Mouse (Mus musculus) erythroid progenitor cell, adult 5-6 weeks (primary cell): ENCODE results near the gene Cpsf4. TPM values are rescaled to one million over a fixed set of nuclear protein-coding genes. Genes with fewer than 3 reads are reported as not detected.
"Not testable (repeated sequence)": the region's sequence is repeated elsewhere in the genome, so short reads cannot be mapped to it uniquely, and the experiment has no call there.

ENCODE experiments used
- ATAC-seq: replicated peaks from 2 replicates; pipeline ENCODE4 v1.8.0; 2016; ENCODE audit warnings: moderate number of reproducible peaks, mild to moderate bottlenecking, moderate TSS enrichment, inconsistent platforms; ENCODE audit not compliant: poor library complexity, low FRiP score, severe bottlenecking
- total RNA-seq, 2 experiments: library from RNA; stranded (forward) in 1 of 2; stranded (reverse) in 1 of 2; fragments of 150-400 nt in 1 of 2; fragments of 186-747, 209-891 nt in 1 of 2; gene quantifications; 2 replicates each; pipeline versions ENCODE4 v1.2.3 to v1.2.4; 2015 to 2017; ENCODE audit warnings: low replicate concordance in 2 of 2

The Cpsf4 gene
- total RNA-seq, 2 experiments from 2014 or later, result 29.8 to 33.1 TPM

DNA sequence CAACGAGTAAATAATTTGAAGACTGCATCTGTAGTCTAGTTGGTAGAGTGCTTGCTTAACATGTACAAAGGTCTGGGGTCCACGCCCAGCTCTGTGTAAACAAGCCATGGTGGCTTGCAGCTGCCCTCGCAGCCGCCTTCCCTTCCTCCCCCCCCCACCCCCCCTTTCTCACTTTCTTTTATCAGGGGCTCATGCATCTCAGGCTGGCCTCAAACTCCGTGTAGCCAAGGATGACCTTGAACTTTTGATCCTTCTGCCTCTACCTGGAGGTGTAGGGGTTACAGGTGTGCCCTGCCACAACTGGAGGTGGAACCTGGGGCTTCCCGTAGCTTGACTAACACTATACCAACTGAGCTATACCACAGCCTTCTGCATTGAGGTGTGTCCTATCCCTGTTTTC is 50.7 kb downstream of the Cpsf4 start:
- no peak for ATAC-seq

DNA sequence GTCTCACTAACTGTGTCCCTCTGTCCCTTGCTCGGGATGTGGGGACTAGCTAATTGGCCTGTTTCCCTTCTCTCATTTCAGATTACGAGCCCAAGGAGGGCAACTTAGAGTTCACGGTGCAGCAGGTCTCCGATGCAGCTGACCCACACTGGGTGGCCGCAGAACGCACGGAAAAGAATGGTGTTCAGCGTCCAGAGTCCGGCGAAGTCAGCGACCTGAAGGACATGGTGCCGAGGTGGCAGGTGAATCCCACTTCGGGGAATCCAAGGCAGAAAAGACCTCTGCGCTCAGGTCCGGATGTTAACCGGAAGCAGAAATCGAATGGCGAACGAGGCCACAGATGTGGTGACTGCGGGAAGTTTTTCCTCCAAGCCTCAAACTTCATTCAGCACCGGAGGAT is 51.2 kb downstream of the Cpsf4 start:
- no peak for ATAC-seq

GRCm38 (mm10) chr5:145218671-145219070 is 51.7 kb downstream of the Cpsf4 start:
- no peak for ATAC-seq

DNA sequence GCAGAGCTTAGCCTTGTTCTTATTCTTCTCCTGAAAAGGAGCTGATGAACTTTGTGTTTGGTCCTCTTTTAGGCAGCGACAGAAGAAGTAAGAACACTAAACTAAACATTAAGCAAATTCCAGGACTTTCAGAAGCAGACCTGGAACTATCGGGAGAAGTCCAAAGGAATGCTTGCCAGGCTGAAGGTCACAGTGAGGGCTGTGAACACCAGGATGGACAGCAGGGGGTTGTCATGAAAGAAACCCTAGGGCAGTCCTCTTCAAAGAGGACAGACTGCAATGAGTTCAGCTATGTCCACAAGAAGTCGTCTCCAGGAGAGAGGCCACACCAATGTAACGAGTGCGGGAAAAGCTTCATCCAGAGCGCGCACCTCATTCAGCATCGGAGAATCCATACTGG is 53.0 kb downstream of the Cpsf4 start:
- no peak for ATAC-seq

- ATAC-seq, result no peak
Measured at GRCm38 (mm10) chr5:145222840-145223239, 55.8 kb downstream of the Cpsf4 start.

GRCm38 (mm10) chr5:145223395-145223794 is 56.4 kb downstream of the Cpsf4 start:
- no peak for ATAC-seq

DNA sequence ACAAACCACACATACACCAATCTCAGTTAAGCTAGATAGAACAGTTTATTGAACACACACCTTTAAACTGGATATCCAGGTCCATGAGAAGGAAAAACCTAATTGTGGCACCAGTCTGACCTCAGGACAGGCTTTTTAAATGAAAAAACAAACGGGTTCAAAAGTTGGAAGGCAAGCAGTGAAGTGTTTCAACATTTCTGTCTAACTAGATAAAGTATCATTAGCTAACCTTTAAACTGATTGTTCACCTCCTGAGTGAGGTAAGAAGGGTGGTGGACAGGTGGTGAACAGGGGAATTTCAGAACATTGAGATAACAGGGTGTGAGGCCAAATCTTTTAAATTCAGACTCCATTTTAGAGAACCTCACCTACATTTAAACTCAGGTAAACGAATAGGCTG is 59.4 kb downstream of the Cpsf4 start:
- no peak for ATAC-seq

DNA sequence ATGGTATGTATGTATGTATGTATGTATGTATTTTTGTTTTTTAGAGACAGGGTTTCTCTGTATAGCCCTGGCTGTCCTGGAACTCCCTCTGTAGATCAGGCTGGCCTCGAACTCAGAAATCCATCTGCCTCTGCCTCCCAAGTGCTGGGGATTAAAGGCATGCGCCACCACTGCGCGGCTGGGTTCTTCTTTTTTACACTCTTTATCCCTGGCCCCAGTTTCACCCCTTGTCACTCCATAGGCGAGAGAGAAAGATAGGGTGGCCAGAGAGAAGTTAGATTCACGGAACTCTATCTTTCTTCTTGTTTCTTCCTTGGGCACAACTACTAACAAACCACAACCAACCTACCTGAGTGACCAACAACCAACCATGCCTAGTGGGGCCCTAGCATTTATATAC is 62.3 kb downstream of the Cpsf4 start:
- not testable (repeated sequence) for ATAC-seq

GRCm38 (mm10) chr5:145230641-145231040 is 63.6 kb downstream of the Cpsf4 start:
- ATAC-seq, result no peak

DNA sequence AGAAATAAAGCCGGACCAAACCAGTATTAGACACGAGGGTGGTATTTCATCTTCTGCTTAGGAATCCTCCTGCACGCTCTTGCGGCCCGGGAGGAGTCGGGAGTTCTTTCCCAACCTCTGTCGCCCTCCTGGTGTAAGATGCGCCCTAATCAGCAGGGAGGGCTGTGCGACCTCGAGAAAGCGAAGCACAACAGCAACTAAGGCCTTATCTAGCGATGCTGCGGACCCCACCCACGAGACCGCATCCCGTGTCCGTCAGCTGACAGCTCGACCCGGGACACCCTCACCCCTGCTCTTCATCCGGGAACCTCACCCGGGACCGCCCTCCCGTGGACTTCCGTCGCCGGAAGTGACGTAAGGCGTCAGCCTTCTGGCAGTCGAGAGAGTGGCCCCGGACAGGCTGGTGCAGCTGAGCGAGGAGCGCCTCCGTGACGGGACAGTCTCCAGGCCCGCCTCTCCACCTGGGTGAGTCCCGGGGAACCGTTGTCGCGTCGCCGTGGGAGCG is 64.4 kb downstream of the Cpsf4 start, which contains the start of gene Zfp655:
Gene Zfp655 (plus strand): TSS at position 349 of the 505 bp plus-strand sequence.
- ATAC-seq, result peak; percentile 98

Other genes starting within 250 kb of the Cpsf4 start
- gene Smurf1, start 201.4 kb upstream of the Cpsf4 start, total RNA-seq (2015; ENCODE audit: low replicate concordance), result not detected in 2 replicates
- gene Smurf1, start 201.4 kb upstream of the Cpsf4 start, total RNA-seq (2017; ENCODE audit: low replicate concordance), result 1.9 and 2.1 TPM in 2 replicates
- gene Gm4871, start 134.5 kb upstream of the Cpsf4 start, total RNA-seq (2015; ENCODE audit: low replicate concordance), result not detected in 2 replicates
- not detected in 2 replicates for gene Gm4871, start 134.5 kb upstream of the Cpsf4 start, total RNA-seq (2017; ENCODE audit: low replicate concordance)
- gene 1700018F24Rik, start 124.2 kb upstream of the Cpsf4 start, total RNA-seq (2015; ENCODE audit: low replicate concordance), result not detected in 2 replicates
- gene 1700018F24Rik, start 124.2 kb upstream of the Cpsf4 start, total RNA-seq (2017; ENCODE audit: low replicate concordance), result not detected in 2 replicates
- gene Arpc1a, start 83.4 kb upstream of the Cpsf4 start, total RNA-seq (2015; ENCODE audit: low replicate concordance), result 54.9 and 76.0 TPM in 2 replicates
- gene Arpc1a, start 83.4 kb upstream of the Cpsf4 start, total RNA-seq (2017; ENCODE audit: low replicate concordance), result 17.3 and 34.7 TPM in 2 replicates
- not detected in 2 replicates for gene Kpna7, start 83.2 kb upstream of the Cpsf4 start, total RNA-seq (2015; ENCODE audit: low replicate concordance)
- gene Kpna7, start 83.2 kb upstream of the Cpsf4 start, total RNA-seq (2017; ENCODE audit: low replicate concordance), result not detected in 2 replicates
- gene Arpc1b, start 53.0 kb upstream of the Cpsf4 start, total RNA-seq (2015; ENCODE audit: low replicate concordance), result 42.8 and 47.6 TPM in 2 replicates
- gene Arpc1b, start 53.0 kb upstream of the Cpsf4 start, total RNA-seq (2017; ENCODE audit: low replicate concordance), result 29.4 and 33.0 TPM in 2 replicates
- 33.5 and 34.4 TPM in 2 replicates for gene Pdap1, start 27.0 kb upstream of the Cpsf4 start, total RNA-seq (2015; ENCODE audit: low replicate concordance)
- gene Pdap1, start 27.0 kb upstream of the Cpsf4 start, total RNA-seq (2017; ENCODE audit: low replicate concordance), result 85.3 and 103 TPM in 2 replicates
- 91.0 and 168 TPM in 2 replicates for gene Bud31, start 26.9 kb upstream of the Cpsf4 start, total RNA-seq (2015; ENCODE audit: low replicate concordance)
- gene Bud31, start 26.9 kb upstream of the Cpsf4 start, total RNA-seq (2017; ENCODE audit: low replicate concordance), result 128 and 139 TPM in 2 replicates
- gene Ptcd1, start 105 bp upstream of the Cpsf4 start, total RNA-seq (2015; ENCODE audit: low replicate concordance), result 4.2 and 13.7 TPM in 2 replicates
- 8.1 and 8.5 TPM in 2 replicates for gene Ptcd1, start 105 bp upstream of the Cpsf4 start, total RNA-seq (2017; ENCODE audit: low replicate concordance)
- 185 and 225 TPM in 2 replicates for gene Atp5j2, start 24.8 kb downstream of the Cpsf4 start, total RNA-seq (2015; ENCODE audit: low replicate concordance)
- gene Atp5j2, start 24.8 kb downstream of the Cpsf4 start, total RNA-seq (2017; ENCODE audit: low replicate concordance), result 43.9 and 68.5 TPM in 2 replicates
- gene Zkscan14, start 34.7 kb downstream of the Cpsf4 start, total RNA-seq (2015; ENCODE audit: low replicate concordance), result 5.9 and 10.8 TPM in 2 replicates
- 8.1 and 14.2 TPM in 2 replicates for gene Zkscan14, start 34.7 kb downstream of the Cpsf4 start, total RNA-seq (2017; ENCODE audit: low replicate concordance)
- 3.2 and 5.0 TPM in 2 replicates for gene Zkscan5, start 37.3 kb downstream of the Cpsf4 start, total RNA-seq (2015; ENCODE audit: low replicate concordance)
- gene Zkscan5, start 37.3 kb downstream of the Cpsf4 start, total RNA-seq (2017; ENCODE audit: low replicate concordance), result 4.2 and 8.2 TPM in 2 replicates
- 21.4 and 30.6 TPM in 2 replicates for gene Zfp655, start 64.5 kb downstream of the Cpsf4 start, total RNA-seq (2015; ENCODE audit: low replicate concordance)
- gene Zfp655, start 64.5 kb downstream of the Cpsf4 start, total RNA-seq (2017; ENCODE audit: low replicate concordance), result 16.3 and 21.6 TPM in 2 replicates
- gene Zscan25, start 113.3 kb downstream of the Cpsf4 start, total RNA-seq (2015; ENCODE audit: low replicate concordance), result 2.9 and 4.2 TPM in 2 replicates
- gene Zscan25, start 113.3 kb downstream of the Cpsf4 start, total RNA-seq (2017; ENCODE audit: low replicate concordance), result not detected in 2 replicates
- not detected in 2 replicates for gene Cyp3a57, start 178.1 kb downstream of the Cpsf4 start, total RNA-seq (2015; ENCODE audit: low replicate concordance)
- not detected in 2 replicates for gene Cyp3a57, start 178.1 kb downstream of the Cpsf4 start, total RNA-seq (2017; ENCODE audit: low replicate concordance)